Mouse (Mus musculus) kidney, postnatal 25 days (tissue): ENCODE measurements around the gene Sp7.
A peak's percentile ranks its signal among the peaks of the same experiment; 100 is the strongest.
"Not testable (repeated sequence)": the region's sequence is repeated elsewhere in the genome, so short reads cannot be mapped to it uniquely, and the experiment has no call there.

Experiments used
- DNase-seq, 2 experiments: peaks; one replicate each; pipeline ENCODE4 v3.0.0; 2021; ENCODE audit warnings: mixed read lengths in 2 of 2

Gene Sp7

DNA sequence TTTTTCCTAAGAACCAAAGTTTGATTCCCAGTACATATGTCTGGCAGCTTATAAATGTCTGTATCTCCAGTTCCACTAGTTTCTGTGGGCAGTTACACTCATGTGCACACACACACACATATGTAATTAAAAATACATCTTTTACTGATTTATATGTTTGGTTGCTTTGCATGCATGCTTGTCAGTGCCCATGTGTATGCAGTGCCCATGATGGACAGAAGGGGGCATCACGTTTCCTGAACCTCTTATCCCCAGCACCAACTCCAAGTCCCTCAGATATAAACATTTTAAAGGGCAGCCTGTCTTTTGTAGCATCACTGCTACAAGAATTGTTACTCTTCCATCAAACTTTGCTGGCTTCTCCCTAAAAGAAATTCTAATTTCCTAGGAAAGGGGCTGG is 25.4 kb downstream of the Sp7 start:
- DNase-seq: peak; percentile 63 to 77

DNA sequence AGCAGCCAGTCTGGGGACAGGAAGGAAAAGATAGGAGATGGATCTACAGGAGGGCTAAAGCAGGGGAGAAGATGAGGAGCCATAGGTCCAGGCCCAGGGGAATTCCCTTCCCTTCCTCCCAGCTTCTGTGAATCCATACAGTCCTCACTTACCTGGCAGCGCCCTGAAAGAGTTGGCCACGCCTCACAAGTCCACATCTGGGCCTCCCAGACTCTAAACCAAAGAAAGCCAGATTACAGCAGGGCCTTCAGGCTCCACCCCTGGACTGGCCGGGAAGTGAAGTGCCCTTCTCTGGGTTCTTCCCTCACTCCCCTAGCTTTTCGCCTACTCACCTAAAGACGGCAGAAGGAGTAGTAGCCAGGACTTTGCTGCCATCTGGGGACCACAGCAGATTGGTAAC is 27.4 kb downstream of the Sp7 start:
- no peak for DNase-seq

DNA sequence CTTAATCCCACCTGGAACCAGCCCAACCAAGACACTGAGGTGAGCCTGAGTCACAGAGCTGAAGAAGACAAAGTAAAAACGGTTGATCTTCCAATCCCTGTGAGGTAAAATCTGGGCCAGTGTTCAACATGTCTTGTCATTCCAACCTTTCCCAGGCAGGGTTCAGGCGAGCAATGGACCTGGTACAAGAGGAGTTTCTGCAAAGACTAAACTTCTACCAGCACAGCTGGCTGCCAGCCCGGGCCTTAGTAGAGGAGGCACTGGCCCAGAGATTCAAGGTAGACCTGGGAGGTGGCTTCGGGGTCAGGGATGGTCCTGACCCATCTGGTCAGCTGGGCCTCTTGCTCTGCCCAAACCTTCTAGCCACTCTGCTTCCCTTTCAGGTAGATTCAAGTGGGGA is 30.0 kb downstream of the Sp7 start:
- no peak for DNase-seq

DNA sequence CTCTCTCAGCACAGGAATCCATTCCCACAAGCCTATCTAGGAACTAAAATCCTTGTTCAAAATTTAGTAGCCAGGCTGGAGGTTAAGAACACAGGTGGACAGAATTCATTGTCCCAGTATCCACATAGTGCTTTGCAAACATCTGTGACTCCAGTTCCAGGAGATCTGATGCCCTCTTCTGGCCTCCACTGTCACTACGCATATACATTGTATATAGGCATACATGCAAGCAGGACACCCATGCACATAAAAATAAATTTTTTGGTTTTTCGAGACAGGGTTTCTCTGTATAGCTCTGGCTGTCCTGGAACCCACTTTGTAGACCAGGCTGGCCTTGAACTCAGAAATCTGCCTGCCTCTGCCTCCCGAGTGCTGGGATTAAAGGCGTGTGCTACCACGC is 31.1 kb downstream of the Sp7 start:
- not testable (repeated sequence) for DNase-seq

DNA sequence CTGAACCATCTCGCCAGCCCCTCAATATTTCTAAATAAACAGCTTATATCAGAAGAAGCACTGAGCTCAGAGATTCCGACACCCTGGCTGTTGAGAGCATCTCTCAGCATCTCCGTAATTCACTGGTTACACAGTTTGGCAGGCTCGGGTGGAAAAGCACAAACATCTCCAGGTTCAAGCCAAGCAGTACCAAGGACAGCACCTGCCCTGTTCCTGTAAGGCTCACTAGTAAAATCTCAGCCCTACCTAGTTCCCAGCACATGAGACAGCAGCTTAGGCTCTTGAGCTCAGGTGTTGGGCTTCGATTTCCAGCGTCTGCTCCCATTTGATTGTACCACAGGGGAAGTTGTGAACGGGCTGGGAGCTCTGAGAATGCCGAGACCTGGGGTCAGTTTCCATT is 31.7 kb downstream of the Sp7 start:
- no peak for DNase-seq

DNA sequence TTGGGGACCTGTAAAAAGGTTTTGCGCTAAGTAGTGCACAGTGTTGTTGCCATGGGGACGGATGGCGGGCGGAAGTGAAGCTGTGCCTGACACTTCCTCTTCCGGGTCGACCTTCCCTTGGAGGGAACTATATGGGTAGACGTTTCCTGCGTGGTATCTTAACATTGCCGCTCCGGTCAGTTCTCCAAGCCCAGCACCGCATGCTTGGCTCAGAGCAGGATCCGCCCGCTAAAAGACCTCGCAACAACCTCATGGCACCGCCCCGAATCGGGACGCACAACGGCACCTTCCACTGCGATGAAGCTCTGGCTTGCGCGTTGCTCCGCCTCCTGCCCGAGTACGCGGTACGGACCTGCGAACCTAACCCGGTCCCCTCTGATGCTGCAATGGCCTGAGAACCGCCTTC is 35.4 kb downstream of the Sp7 start, which contains the start of gene Myg1:
TSS of gene Myg1 (plus strand) at position 100 of the 406 bp plus-strand sequence.
- DNase-seq: peak; percentile 89 to 92

DNA sequence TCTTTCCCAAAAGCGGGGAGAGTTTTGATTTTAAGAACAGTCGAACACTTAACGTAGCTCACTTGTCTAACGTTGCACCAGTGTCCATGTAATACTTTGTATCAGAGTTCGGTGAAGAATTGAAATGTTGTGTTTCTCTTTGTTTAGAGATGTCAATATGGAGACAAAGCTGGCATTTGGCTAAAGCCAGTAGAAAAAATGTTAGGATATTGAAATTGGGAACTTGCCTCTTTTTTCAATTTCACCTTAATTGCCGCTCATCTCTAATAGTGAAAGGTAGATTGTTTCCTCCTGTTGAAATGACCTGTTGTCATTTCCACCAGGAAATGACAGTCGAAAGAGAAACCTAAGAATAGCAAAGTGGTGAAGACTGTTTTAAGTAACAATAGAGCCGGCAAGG is 40.1 kb downstream of the Sp7 start:
- DNase-seq: no peak

DNA sequence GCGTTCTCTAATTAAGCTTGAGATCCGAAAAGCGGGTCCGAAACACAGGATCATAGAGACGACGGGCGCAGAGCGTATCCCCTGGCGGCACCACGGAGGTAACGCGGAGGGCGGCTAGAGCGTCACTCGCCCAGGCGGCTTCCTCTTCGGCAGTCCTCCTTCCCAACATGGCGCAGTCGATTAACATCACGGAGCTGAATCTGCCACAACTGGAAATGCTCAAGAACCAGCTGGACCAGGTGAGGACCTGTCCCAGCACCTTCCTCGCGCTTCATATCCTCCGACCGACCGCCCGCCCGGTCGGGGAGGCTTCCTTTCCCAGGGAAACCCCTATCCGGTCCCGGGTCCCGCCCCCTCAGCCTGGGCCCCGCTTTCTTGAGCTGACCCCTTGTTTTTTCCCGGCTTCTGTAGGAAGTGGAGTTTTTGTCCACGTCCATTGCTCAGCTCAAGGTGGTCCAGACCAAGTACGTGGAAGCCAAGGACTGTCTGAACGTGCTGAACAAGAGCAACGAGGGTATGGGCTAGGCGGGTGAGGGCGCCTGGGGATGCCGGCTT is 40.9 kb downstream of the Sp7 start, which contains the start of gene Pfdn5:
TSS of gene Pfdn5 (plus strand) at position 95 of the 555 bp plus-strand sequence.
- DNase-seq: peak; percentile 90 to 94

DNA sequence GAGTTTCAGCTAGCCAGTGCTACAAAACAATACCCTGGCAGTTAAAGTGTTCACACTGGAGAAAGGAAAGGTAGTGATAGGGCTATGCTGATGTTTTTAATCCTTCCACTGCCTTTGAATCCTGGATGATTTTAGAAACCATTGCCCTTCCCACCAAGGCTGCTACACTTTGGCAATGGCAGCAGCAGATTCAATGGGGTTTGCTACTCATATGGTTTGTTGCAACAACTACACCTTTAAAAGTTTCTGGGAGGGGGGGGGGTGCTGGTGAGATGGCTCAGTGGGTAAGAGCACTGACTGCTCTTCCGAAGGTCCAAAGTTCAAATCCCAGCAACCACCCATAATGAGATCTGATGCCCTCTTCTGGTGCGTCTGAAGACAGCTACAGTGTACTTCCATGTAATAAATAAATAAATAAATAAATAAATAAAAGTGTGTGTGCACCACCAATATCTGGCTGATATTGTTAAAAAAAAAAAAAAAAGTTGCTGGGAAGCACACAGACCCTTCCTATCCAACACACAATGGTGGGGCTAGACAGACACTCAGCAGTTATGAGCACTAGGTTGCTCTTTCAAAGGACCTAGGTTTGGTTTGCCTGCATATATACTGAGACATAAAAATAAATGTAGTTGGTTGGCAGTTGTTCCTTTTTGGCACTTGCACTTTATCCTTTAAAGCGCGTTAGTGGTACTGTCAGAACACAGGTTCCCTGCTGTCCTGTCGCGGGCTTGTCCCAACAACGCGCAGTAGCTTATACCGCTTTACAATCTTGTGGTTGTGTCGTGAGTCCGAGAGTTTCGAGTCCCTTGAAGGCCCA is 42.1 kb downstream of the Sp7 start:
- DNase-seq: peak; percentile 17 to 54

DNA sequence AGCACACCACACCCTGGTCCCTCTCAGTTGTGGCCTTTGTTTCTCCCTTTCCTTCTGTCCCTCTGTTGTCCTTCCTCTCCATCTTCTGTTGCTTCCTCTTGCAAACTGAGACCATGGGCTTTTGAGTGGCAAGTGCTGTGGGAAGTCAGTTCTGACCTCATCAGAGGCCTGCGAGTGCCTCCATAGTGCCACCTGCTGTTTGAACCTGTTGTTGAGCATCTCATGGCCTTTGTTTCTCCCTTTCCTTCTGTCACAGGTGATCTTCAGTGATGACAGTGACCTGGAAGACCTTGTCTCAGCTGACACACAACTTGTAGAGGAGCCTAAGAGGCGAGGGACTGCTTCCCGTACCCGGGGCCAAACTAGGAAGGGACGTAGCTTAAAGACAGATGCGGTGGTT is 50.7 kb downstream of the Sp7 start:
- peak; percentile 65 to 85 for DNase-seq

DNA sequence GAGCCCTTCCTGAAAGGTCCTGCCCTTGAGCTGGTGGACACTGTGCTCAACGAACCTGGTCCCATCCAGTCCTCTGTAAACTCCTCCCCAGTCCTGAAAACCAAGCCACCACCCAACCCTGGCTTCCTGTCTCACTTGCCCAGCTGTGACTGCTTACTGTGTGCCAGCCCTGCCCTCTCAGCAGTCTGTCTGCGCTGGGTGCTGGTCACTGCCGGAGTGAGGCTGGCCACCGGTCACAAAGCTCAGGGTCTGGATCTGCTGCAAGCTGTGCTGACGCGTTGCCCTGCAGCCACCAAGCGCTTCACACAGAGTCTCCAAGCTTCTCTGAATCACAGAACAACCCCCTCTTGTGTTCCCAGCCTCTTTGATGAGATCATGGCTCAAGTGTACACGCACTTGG is 51.7 kb downstream of the Sp7 start:
- no peak for DNase-seq

DNA sequence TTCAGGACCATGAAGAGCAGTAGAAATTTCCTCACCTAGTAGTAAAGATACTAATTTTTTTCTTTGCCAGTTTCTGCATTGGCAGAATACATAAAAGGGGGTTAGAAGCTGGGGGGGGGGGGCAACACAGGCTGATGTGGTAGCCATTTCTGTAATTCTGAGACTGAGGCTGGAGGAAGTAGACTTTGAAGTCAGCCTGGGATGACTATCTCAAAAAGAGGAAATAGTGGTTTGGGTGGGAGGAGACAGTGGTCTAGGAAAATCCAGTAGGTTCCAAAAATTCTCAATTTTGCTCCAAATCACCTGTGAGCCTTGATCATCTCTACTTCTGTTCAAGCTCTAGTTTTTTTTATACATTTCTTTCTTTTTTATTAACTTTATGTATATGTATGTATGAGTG is 55.5 kb downstream of the Sp7 start:
- no peak for DNase-seq

DNA sequence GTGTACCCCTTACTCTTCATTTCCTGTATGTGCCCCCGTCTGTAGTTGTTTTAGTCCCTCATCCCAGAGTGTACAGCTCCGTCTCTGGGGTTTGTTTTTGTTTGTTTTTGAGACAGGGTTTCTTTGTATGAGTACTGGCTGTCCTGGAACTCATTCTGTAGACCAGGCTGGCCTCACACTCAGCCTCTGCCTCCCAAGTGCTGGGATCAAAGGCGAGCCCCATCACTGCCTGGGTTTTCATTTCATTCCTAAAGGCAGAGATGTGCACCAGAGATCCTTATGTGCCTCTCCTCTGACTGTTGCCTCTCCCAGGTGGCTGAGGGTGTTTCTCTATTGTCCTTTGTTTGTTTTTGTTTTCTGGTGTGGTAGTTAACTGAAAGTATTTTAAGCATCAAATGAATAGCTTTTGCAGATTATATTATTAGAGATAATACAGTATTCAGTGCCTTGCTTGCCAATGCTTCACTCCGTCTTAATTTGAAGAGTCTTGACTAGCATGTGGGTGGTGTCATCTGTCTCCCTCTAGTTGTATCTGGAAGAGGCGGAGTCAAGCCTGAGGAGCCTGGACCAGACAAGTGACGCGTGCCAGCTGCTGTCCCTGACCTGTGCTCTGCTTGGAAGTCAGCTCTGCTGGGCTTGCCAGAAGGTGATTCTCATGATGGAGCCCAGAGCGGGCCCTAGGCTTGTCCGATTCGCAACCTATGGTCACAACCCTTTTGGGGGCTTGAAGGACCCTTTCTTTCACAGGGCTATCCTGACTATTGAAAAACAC is 56.7 kb downstream of the Sp7 start:
- DNase-seq: peak; percentile 69 to 77

DNA sequence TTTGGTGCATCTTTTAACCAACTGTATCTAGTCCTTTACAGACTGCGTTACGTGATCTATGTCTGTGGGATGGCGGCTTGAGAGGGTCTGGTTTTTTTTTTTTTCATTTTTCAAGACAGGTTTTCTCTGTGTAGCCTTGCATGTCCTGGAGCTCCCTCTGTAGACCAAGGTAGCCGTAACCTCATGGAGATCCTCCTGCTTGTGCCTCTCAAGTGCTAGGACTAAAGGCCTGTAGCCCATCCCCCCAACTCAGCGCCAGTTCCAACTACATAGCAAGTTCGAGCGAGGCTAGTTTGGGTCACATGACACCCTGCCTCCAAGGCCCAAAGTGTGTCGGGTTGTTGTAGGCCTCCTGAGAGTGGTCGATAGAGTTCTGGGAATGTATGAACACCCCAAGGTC is 58.3 kb downstream of the Sp7 start:
- DNase-seq: no peak
